Mouse (Mus musculus) heart, embryonic 15.5 days (tissue): ENCODE results near the gene Cep135. TPM values are rescaled to one million over a fixed set of nuclear protein-coding genes. Genes with fewer than 3 reads are reported as not detected.

Experiments
- ATAC-seq: fragments of 200-750 bp; cut with Nextera tagmentation; replicated peaks from 2 replicates; pipeline ENCODE4 v1.8.0; 2017; ENCODE audit warnings: low read depth, moderate TSS enrichment; ENCODE audit not compliant: insufficient number of reproducible peaks, insufficient read depth, low FRiP score
- H3K27ac ChIP-seq: fragments of 300-500 bp; sonication (generic); 2 replicates; pipeline ENCODE4 v1.5.1; 2015; ENCODE audit warnings: mild to moderate bottlenecking, inconsistent platforms
- H3K27me3 ChIP-seq: fragments of 300-500 bp; sonication (generic); 2 replicates; pipeline ENCODE4 v1.6.1; 2015; ENCODE audit warnings: inconsistent platforms
- H3K36me3 ChIP-seq: fragments of 300-500 bp; sonication (generic); 2 replicates; pipeline ENCODE4 v1.6.1; 2015; ENCODE audit warnings: mild to moderate bottlenecking, inconsistent platforms
- H3K4me1 ChIP-seq: fragments of 300-500 bp; sonication (generic); replicated peaks from 2 replicates; pipeline ENCODE4 v1.6.1; 2015; ENCODE audit warnings: inconsistent platforms
- H3K4me2 ChIP-seq: fragments of 300-500 bp; sonication (generic); 2 replicates; pipeline ENCODE4 v1.6.1; 2015; ENCODE audit warnings: inconsistent platforms, mild to moderate bottlenecking, moderate library complexity
- H3K4me3 ChIP-seq: fragments of 300-500 bp; sonication (generic); 2 replicates; pipeline ENCODE4 v1.5.1; 2015; ENCODE audit warnings: mild to moderate bottlenecking, inconsistent platforms
- H3K9ac ChIP-seq: fragments of 300-500 bp; sonication (generic); 2 replicates; pipeline ENCODE4 v1.6.1; 2015; ENCODE audit warnings: mild to moderate bottlenecking, inconsistent platforms
- H3K9me3 ChIP-seq: fragments of 300-500 bp; sonication (generic); replicated peaks from 2 replicates; pipeline ENCODE4 v1.6.1; 2016; ENCODE audit warnings: inconsistent platforms
- WGBS: fragments of 180-500 bp; shearing (Covaris S2); methylation state at CpG from one replicate; pipeline ENCODE4 v1.1.7; 2015; ENCODE audit warnings: mixed read lengths; 5-methylcytosine and 5-hydroxymethylcytosine counted together
- polyA plus RNA-seq: library from polyadenylated mRNA; unstranded; fragments of >200 nt; fragmentation: Nextera tagmentation; extraction: Ambion mirVana; gene quantifications from 2 replicates; pipeline ENCODE4 v1.2.1, GENCODE M21; 2015

Gene Cep135
- polyA plus RNA-seq, 1 experiment from 2014 or later, result 4.2 TPM

GRCm38 (mm10) chr5:76645091-76645868 is 56.8 kb downstream of the Cep135 start:
- no peaks in the 10 kb centered on the region for H3K4me1 ChIP-seq
- no peak for ATAC-seq
- WGBS, result 88% methylated on average over 10 of the region's 10 CpGs
- no peak overlapping the region for H3K4me3 ChIP-seq
- H3K9ac ChIP-seq, result no peak overlapping the region
- no peak overlapping the region for H3K4me2 ChIP-seq
- H3K36me3 ChIP-seq, result peaks cover 24% of the 10 kb centered on the region
- H3K27me3 ChIP-seq, result no peaks in the 10 kb centered on the region
- no peaks in the 10 kb centered on the region for H3K9me3 ChIP-seq
- H3K27ac ChIP-seq, result no peak overlapping the region

GRCm38 (mm10) chr5:76649897-76650296 is 61.4 kb downstream of the Cep135 start:
- H3K4me3 ChIP-seq, result no peak overlapping the region
- no peak for ATAC-seq
- H3K27ac ChIP-seq, result no peak overlapping the region
- H3K9ac ChIP-seq, result no peak overlapping the region
- H3K9me3 ChIP-seq, result no peaks in the 10 kb centered on the region
- no peak overlapping the region for H3K4me2 ChIP-seq
- no peaks in the 10 kb centered on the region for H3K27me3 ChIP-seq
- peaks cover 4% of the 10 kb centered on the region; the same call in 1 of the 2 replicates for H3K36me3 ChIP-seq
- 75% methylated on average over 4 of the region's 4 CpGs for WGBS
- H3K4me1 ChIP-seq, result no peaks in the 10 kb centered on the region

DNA sequence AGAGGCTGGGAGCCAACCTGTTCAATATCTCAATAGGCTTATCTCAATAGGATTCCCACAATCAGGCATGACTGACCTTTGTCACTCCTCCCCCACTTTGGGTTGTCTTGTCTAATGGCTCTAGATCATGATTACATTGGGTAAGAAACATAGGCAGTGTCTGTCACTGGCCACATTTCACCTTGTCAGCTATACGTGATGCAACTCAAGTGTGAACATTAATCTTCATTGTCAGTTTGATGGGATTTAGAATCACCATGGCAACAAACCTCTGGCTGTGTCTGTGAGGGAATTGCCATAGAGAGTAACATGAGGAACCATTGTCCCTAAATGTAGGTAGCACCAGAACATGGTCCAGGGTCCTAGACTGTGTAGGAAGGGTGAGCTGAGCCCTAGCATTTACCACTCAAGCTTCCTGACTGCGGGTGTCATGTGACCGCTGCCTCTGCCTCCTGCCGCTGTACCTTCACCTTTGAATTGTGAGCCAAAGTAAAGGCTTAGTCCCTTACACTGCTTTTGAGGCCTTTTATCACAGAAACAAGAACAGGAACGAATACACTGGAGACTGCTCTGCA is 62.7 kb downstream of the Cep135 start:
- H3K4me2 ChIP-seq, result no peak overlapping the region
- H3K36me3 ChIP-seq, result peaks cover 3% of the 10 kb centered on the region; the same call in 1 of the 2 replicates
- no peak for ATAC-seq
- no peak overlapping the region for H3K4me3 ChIP-seq
- no peak overlapping the region for H3K9ac ChIP-seq
- no peaks in the 10 kb centered on the region for H3K9me3 ChIP-seq
- WGBS, result 65% methylated on average over 5 of the region's 5 CpGs
- H3K27me3 ChIP-seq, result no peaks in the 10 kb centered on the region
- no peaks in the 10 kb centered on the region for H3K4me1 ChIP-seq
- no peak overlapping the region for H3K27ac ChIP-seq

DNA sequence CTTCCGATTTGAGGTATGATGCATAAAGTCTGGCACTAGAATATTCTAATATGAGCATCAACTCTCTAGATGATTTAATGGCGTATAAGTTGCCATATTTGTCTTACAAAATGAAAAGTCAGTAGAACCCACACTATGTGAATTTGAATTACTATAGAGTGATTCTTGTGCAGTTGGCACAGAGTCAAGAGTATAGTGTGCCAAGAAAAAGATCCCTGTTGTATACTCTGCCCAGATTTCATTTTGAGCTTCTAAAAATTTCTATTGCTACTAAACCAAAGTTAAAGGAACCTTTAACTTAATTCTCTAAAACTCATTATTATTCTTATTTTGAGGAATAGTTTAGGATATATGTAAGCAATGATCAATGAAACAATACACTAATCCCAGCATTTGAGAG is 67.7 kb downstream of the Cep135 start, which contains the start of gene C530008M17Rik:
Gene C530008M17Rik (plus strand): TSS at position 301 of the 400 bp plus-strand sequence.
- 86% methylated on average over 2 of the region's 2 CpGs for WGBS
- peak within 1 kb of the TSS; percentile 98 for H3K4me2 ChIP-seq
- peaks cover 4% of the 10 kb centered on the region; the same call in 1 of the 2 replicates for H3K4me1 ChIP-seq
- no peak within 1 kb of the TSS for H3K27ac ChIP-seq
- H3K9me3 ChIP-seq, result no peaks in the 10 kb centered on the region
- H3K36me3 ChIP-seq, result no peaks in the 10 kb centered on the region
- H3K27me3 ChIP-seq, result peaks cover 3% of the 10 kb centered on the region; the same call in 1 of the 2 replicates
- peak within 1 kb of the TSS; percentile 68 for H3K9ac ChIP-seq
- no peak for ATAC-seq
- peak within 1 kb of the TSS; percentile 72 for H3K4me3 ChIP-seq

- peaks cover 3% of the 10 kb centered on the region; the same call in 1 of the 2 replicates for H3K27me3 ChIP-seq
- H3K4me3 ChIP-seq, result peak overlapping the region; percentile 72
- H3K4me1 ChIP-seq, result peaks cover 4% of the 10 kb centered on the region; the same call in 1 of the 2 replicates
- H3K9me3 ChIP-seq, result no peaks in the 10 kb centered on the region
- H3K9ac ChIP-seq, result peak overlapping the region; percentile 68
- ATAC-seq, result peak; percentile 93
- no peak overlapping the region for H3K27ac ChIP-seq
- H3K36me3 ChIP-seq, result no peaks in the 10 kb centered on the region
- peak overlapping the region; percentile 98 for H3K4me2 ChIP-seq
- WGBS, result under 1% methylated on average over 75 of the region's 80 CpGs
Measured at GRCm38 (mm10) chr5:76657245-76658083, 69.0 kb downstream of the Cep135 start.

DNA sequence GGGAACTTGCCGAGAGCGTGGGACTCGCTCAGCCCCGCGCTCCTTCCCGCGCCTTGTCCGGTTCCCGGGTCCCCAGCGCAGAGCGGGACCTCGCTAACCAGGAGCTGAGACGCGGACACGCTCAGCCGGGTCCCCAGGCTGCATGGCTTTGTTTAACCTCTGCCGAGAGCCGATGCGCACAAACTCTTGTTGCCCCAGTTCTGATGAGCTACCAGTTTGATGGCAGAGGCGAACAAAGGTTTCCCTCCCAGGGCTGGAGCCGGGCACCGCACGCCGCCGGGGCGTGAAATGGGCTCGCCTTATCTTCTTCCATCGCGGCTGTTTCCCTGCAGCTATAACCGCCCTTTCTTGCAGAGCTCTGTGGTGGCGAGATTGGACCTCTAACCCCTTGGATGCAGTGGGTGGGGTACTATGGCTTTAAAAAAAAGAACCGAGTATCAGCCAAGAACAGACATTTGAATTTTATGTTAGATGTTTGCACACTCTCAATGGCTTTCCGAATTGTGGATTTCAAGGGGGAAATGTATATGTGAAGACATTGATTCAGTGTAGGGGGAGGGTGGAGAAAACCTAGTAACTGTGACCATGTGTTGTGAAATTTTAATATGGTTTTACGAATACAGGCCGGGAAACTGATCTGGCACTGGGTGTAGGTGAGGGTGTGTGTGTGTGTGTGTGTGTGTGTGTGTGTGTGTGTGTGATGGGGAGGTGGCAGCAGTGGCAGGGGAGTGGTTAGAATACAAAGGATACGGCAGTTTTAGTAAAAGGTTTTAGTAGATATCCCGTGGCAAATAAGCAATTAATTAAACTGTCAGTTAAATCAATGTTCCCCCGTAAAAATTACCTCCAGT is 69.8 kb downstream of the Cep135 start:
- no peak overlapping the region for H3K27ac ChIP-seq
- H3K4me2 ChIP-seq, result peak overlapping the region; percentile 98
- H3K27me3 ChIP-seq, result peaks cover 3% of the 10 kb centered on the region; the same call in 1 of the 2 replicates
- ATAC-seq, result peak; percentile 60
- WGBS, result 8% methylated on average over 38 of the region's 38 CpGs
- H3K9ac ChIP-seq, result peak overlapping the region; percentile 68
- no peaks in the 10 kb centered on the region for H3K36me3 ChIP-seq
- no peaks in the 10 kb centered on the region for H3K9me3 ChIP-seq
- peaks cover 4% of the 10 kb centered on the region; the same call in 1 of the 2 replicates for H3K4me1 ChIP-seq
- peak overlapping the region; percentile 72 for H3K4me3 ChIP-seq

- ATAC-seq, result no peak
- Histone ChIP-seq H3K9ac (no peak overlapping the region), H3K36me3 (no peaks in the 10 kb centered on the region), H3K9me3 (no peaks in the 10 kb centered on the region), H3K4me3 (no peak overlapping the region), H3K27ac (no peak overlapping the region), H3K4me2 (no peak overlapping the region), H3K27me3 (peaks cover 3% of the 10 kb centered on the region; the same call in 1 of the 2 replicates), H3K4me1 (peaks cover 4% of the 10 kb centered on the region; the same call in 1 of the 2 replicates)
- WGBS, result 85% methylated on average over 8 of the region's 8 CpGs
Measured at GRCm38 (mm10) chr5:76659958-76660635, 71.6 kb downstream of the Cep135 start.

DNA sequence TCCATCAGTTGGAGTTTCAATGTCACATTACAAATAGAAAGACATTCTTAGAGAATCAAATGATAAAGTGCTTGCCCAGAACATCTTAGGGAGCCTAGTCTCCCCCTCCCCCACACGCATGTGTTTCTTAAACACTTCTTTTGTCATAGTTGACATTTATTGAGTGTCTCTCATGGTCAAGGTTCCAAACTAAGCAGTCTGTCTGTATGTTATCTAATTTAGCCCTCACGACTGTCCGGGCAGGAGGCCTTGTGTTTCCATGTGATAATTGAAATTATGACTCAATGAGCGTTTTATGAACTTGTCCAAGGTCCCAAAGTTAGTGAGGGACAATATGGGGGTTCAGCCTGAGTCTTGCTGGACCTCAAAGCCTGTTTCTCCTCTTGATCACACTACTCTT is 72.8 kb downstream of the Cep135 start:
- Histone ChIP-seq H3K4me1 (peaks cover 4% of the 10 kb centered on the region; the same call in 1 of the 2 replicates), H3K4me3 (no peak overlapping the region), H3K4me2 (no peak overlapping the region), H3K9ac (no peak overlapping the region), H3K9me3 (no peaks in the 10 kb centered on the region), H3K27me3 (peaks cover 3% of the 10 kb centered on the region; the same call in 1 of the 2 replicates), H3K27ac (no peak overlapping the region), H3K36me3 (no peaks in the 10 kb centered on the region)
- ATAC-seq, result no peak
- WGBS, result 54% methylated on average over 4 of the region's 4 CpGs

DNA sequence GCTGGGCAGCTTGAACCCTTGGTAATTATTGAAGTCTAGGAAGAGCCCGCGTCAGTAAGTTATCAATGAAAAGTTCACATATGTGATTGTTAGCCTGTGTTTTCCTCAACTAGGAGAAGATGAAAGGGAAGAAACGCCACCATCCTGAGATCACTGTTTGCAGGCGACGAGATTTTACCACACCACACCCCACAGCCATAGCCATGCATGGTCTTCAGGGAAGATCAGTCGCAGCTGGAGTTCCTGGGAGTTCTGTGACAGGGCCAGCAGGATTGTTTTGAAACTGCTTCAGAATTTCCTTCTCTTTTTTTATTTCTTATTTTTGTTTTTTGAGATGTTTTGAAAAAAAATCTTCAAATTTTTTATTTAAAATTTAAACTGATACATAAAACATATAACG is 76.4 kb downstream of the Cep135 start:
- ATAC-seq, result no peak
- Histone ChIP-seq H3K9ac (no peak overlapping the region), H3K36me3 (no peaks in the 10 kb centered on the region), H3K4me1 (no peaks in the 10 kb centered on the region), H3K9me3 (no peaks in the 10 kb centered on the region), H3K4me3 (no peak overlapping the region), H3K4me2 (no peak overlapping the region), H3K27me3 (0 out of 2 replicates have a peak, but pooled peaks cover 3% of the 10 kb centered on the region), H3K27ac (no peak overlapping the region)
- 79% methylated on average over 7 of the region's 7 CpGs for WGBS

- no peaks in the 10 kb centered on the region for H3K4me1 ChIP-seq
- WGBS, result 46% methylated on average over 7 of the region's 7 CpGs
- no peak for ATAC-seq
- no peaks in the 10 kb centered on the region for H3K36me3 ChIP-seq
- H3K27me3 ChIP-seq, result 0 out of 2 replicates have a peak, but pooled peaks cover under 1% of the 10 kb centered on the region
- H3K9me3 ChIP-seq, result no peaks in the 10 kb centered on the region
- H3K27ac ChIP-seq, result no peak overlapping the region
- H3K4me2 ChIP-seq, result no peak overlapping the region
- no peak overlapping the region for H3K4me3 ChIP-seq
- no peak overlapping the region for H3K9ac ChIP-seq
Measured at GRCm38 (mm10) chr5:76665421-76665820, 76.9 kb downstream of the Cep135 start.
